16 mouse cellular contexts compared by ENCODE assay signal in genomic region chr6:109874625-109875040, GRCm38 (mm10).
DNase-seq lines count a peak whose midpoint lies in the region; ATAC-seq lines count a peak whose summit lies in the region.
"Had no signal": no experiment of that assay in that cellular context is flagged by ENCODE, and none has a peak within 500 bp of the region (broad histone marks: within the 10 kb centered on the region; RNA-seq: fewer than 3 reads in every experiment).

No protein-coding gene starts in this region.

- H3K27ac ChIP-seq in kidney, embryonic 16.5 days (ENCODE audit: low read length), result no peak overlapping the region
- H3K27ac ChIP-seq: embryonic facial prominence, embryonic 12.5 days; layer of hippocampus, adult 2 months; limb, embryonic 15.5 days had no signal

- H3K9ac ChIP-seq in kidney, embryonic 16.5 days (replicated peaks; ENCODE audit: low read length), result no peak overlapping the region
- H3K9ac ChIP-seq: embryonic facial prominence, embryonic 12.5 days; limb, embryonic 15.5 days had no signal

- no peak overlapping the region for H3K4me2 ChIP-seq in kidney, embryonic 16.5 days (replicated peaks; ENCODE audit: low read depth, low read length)
- H3K4me2 ChIP-seq: embryonic facial prominence, embryonic 12.5 days; limb, embryonic 15.5 days had no signal

- H3K9me3 ChIP-seq in kidney, embryonic 16.5 days (ENCODE audit: low read length), result no peaks in the 10 kb centered on the region
- H3K9me3 ChIP-seq: embryonic facial prominence, embryonic 12.5 days; limb, embryonic 15.5 days had no signal

- 41% methylated on average over 6 of the region's 6 CpGs for WGBS in kidney, embryonic 16.5 days

- no peak overlapping the region for H3K4me3 ChIP-seq in kidney, embryonic 16.5 days (ENCODE audit: low read length)
- H3K4me3 ChIP-seq: embryonic facial prominence, embryonic 12.5 days; layer of hippocampus, adult 2 months; limb, embryonic 15.5 days had no signal

- H3K27me3 ChIP-seq in kidney, embryonic 16.5 days (ENCODE audit: insufficient read depth, low read length), result no peaks in the 10 kb centered on the region
- H3K27me3 ChIP-seq: embryonic facial prominence, embryonic 12.5 days; limb, embryonic 15.5 days had no signal

- peak; percentile 1 for DNase-seq in gastrocnemius, adult 18-20 months (ENCODE audit: low spot score)
- DNase-seq in gastrocnemius, postnatal 10 days, result no peak
- DNase-seq in ovary, adult 18-20 months (ENCODE audit: low spot score), result peak; percentile 2
- no peak for DNase-seq in ovary, postnatal 10 days (ENCODE audit: low spot score)
- DNase-seq in retina, postnatal 1 day, result peak; percentile 40
- DNase-seq in layer of hippocampus, postnatal 36 days, result no peak
- DNase-seq: adrenal gland, postnatal 14 days; B cell, adult 2 months; cerebellum, adult 2 months; lung, postnatal 10 days; thymus, postnatal 4 days had no signal

- peak; percentile 74; the same call in 1 of the 2 replicates for ATAC-seq in kidney, embryonic 16.5 days (ENCODE audit: low FRiP score, low TSS enrichment)
- ATAC-seq in CD4-positive, CD25-positive, alpha-beta regulatory T cell, adult 4 months, result no peak

- no peaks in the 10 kb centered on the region for H3K4me1 ChIP-seq in kidney, embryonic 16.5 days (ENCODE audit: insufficient read depth, low read length)
- H3K4me1 ChIP-seq: embryonic facial prominence, embryonic 12.5 days; limb, embryonic 15.5 days had no signal

- no peaks in the 10 kb centered on the region for H3K36me3 ChIP-seq in kidney, embryonic 16.5 days (ENCODE audit: insufficient read depth, low read length)
- H3K36me3 ChIP-seq: embryonic facial prominence, embryonic 12.5 days; limb, embryonic 15.5 days had no signal

Comparison
In these comparisons a context has a peak if more than half of its experiments do, and no peak if none do; other contexts are left out.
1. DNase-seq: peak in gastrocnemius, adult 18-20 months (single experiment), ovary, adult 18-20 months (single experiment) and retina, postnatal 1 day (single experiment); none in gastrocnemius, postnatal 10 days (single experiment), ovary, postnatal 10 days (single experiment) and layer of hippocampus, postnatal 36 days (0 of 2).